8 mouse cellular contexts compared by ENCODE assay signal in the genomic region with DNA sequence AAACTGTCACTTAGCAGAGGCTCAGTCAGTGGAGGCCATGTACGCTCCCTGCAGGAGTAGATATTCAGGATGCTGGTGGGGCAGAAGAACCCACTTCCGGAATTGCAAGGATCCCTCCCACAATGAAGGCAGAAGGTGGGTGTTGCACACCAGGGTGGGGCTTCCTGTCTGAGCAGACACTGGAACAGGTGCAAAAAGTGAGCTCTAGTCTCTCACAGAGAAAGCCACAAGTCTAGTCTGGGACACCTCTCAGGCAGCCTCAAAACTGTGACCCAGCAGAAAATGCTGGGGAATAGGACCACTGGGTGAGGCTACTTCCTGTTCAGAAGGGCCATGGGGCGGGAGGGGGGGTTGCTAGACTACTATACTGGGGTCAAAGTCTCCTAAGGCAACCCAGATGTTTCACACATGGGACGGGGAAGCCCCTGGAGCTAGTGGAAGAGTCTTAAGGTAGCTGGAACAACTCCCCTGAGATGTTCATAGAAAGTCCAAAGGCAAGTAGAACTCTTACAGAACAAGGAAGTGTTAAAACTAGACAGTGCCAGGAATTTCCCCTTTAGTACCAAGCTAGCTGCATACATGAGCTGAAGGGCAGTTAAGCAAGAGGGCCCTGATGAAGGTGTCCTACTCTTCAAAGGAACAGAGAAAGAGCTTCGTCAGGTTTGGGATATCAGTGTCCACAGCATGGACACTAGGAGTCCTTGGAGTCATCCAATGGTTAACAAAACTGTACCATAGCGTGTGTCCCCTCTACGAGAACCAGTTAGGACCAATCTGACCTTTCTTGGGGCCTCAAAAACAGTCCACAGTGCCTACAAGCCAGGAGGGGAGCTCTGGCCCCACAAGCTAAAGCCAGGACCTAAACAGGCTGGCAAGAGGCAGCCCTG. TPM values are rescaled to one million over a fixed set of nuclear protein-coding genes. Genes with fewer than 3 reads are reported as not detected.
DNase-seq lines count a peak whose midpoint lies in the region; ATAC-seq and TF ChIP-seq lines count a peak whose summit lies in the region.

No protein-coding gene starts in this region.

- DNase-seq in kidney, adult 2 months = no peak
- DNase-seq in kidney, adult 8-10 months = no peak
- peak; percentile 83 for DNase-seq in R1 (ENCODE audit: low read depth, low spot score)
- no peak for DNase-seq in yolk sac, embryonic 10.5 days (ENCODE audit: low spot score)
- DNase-seq in ovary, postnatal 10 days (ENCODE audit: low spot score) = no peak
- no peak for DNase-seq in frontal cortex, postnatal 14 days (ENCODE audit: low spot score in 2 of 2)

- WGBS in kidney, adult 2 months = 36% methylated on average over 7 of the region's 7 CpGs
- WGBS in liver, embryonic 12.5 days (ENCODE audit: insufficient replicate concordance) = 30% methylated on average over 7 of the region's 7 CpGs
- WGBS in stomach, embryonic 14.5 days = 67% methylated on average over 7 of the region's 7 CpGs

- 0 out of 2 replicates have a peak, but pooled peaks have one; percentile 1 for ATAC-seq in liver, embryonic 12.5 days
- ATAC-seq in stomach, embryonic 14.5 days (ENCODE audit: insufficient number of reproducible peaks, insufficient read depth, low FRiP score, low read depth) = no peak

- H3K4me2 ChIP-seq in liver, embryonic 12.5 days = peak overlapping the region; percentile 15
- H3K4me2 ChIP-seq in stomach, embryonic 14.5 days (replicated peaks; ENCODE audit: low read depth, low read length) = no peak overlapping the region

- no peak for TF ChIP-seq POLR2A in kidney, adult 2 months (IDR thresholded peaks at IDR 0.05; ENCODE audit: low read depth, low read length)

- no peak for TF ChIP-seq CTCF in kidney, adult 2 months (conservative IDR thresholded peaks at IDR 0.05; ENCODE audit: insufficient read depth, insufficient read length, low read depth, low read length)

- no peaks in the 10 kb centered on the region; the same call in 1 of the 2 replicates for H3K36me3 ChIP-seq in kidney, adult 2 months (ENCODE audit: control insufficient read depth, insufficient read depth, low read length)
- peaks cover 23% of the 10 kb centered on the region for H3K36me3 ChIP-seq in liver, embryonic 12.5 days
- peaks cover 20% of the 10 kb centered on the region for H3K36me3 ChIP-seq in stomach, embryonic 14.5 days (ENCODE audit: control insufficient read depth, insufficient read depth, low read length)

- H3K4me1 ChIP-seq in kidney, adult 2 months (ENCODE audit: control insufficient read depth, insufficient read depth, low read length) = peaks cover 46% of the 10 kb centered on the region
- peaks cover 46% of the 10 kb centered on the region for H3K4me1 ChIP-seq in liver, embryonic 12.5 days
- H3K4me1 ChIP-seq in stomach, embryonic 14.5 days (ENCODE audit: control insufficient read depth, insufficient read depth, low read length) = peaks cover 37% of the 10 kb centered on the region

- no peak overlapping the region for H3K4me3 ChIP-seq in kidney, adult 2 months (ENCODE audit: insufficient read depth, low read depth, low read length)
- H3K4me3 ChIP-seq in liver, embryonic 12.5 days = no peak overlapping the region
- H3K4me3 ChIP-seq in stomach, embryonic 14.5 days (ENCODE audit: low read depth, low read length) = no peak overlapping the region

- H3K27ac ChIP-seq in kidney, adult 2 months (ENCODE audit: insufficient read depth, low read depth, low read length) = peak overlapping the region; percentile 59
- H3K27ac ChIP-seq in liver, embryonic 12.5 days = peak overlapping the region; percentile 50
- peak overlapping the region; percentile 58; the same call in 1 of the 2 replicates for H3K27ac ChIP-seq in stomach, embryonic 14.5 days (ENCODE audit: low read length)

- no peaks in the 10 kb centered on the region for H3K27me3 ChIP-seq in kidney, adult 2 months (replicated peaks; ENCODE audit: control insufficient read depth, insufficient read depth, low read length)
- no peaks in the 10 kb centered on the region for H3K27me3 ChIP-seq in liver, embryonic 12.5 days (replicated peaks)
- no peaks in the 10 kb centered on the region for H3K27me3 ChIP-seq in stomach, embryonic 14.5 days (ENCODE audit: control insufficient read depth, insufficient read depth, low read length)

- peaks cover 4% of the 10 kb centered on the region; the same call in 1 of the 2 replicates for H3K9me3 ChIP-seq in liver, embryonic 12.5 days (replicated peaks)
- H3K9me3 ChIP-seq in stomach, embryonic 14.5 days (ENCODE audit: control insufficient read depth, low read depth, low read length) = 0 out of 2 replicates have a peak, but pooled peaks cover 3% of the 10 kb centered on the region

- H3K9ac ChIP-seq in liver, embryonic 12.5 days = no peak overlapping the region
- H3K9ac ChIP-seq in stomach, embryonic 14.5 days (replicated peaks; ENCODE audit: low read depth, low read length) = no peak overlapping the region

RNA-seq across cellular contexts. Expression of gene Ski, which starts 59.7 kb away (rescaled TPM):
- 40.4 and 43.9 TPM in 2 replicates for polyA plus RNA-seq in kidney, adult 2 months (2012; rRNA removed)
- polyA plus RNA-seq in liver, embryonic 12.5 days (2016; fragmentation: Nextera tagmentation; extraction: Ambion mirVana) = 3.5 and 3.8 TPM in 2 replicates
- 29.6 and 32.0 TPM in 2 replicates for polyA plus RNA-seq in stomach, embryonic 14.5 days (2014; fragmentation: Nextera tagmentation; extraction: Ambion mirVana)
